Mouse (Mus musculus) CH12.LX (cell line): ENCODE measurements around the gene Ehd1.

Source experiments
- CTCF ChIP-seq, 2 experiments: IDR thresholded peaks in 1 of 2; conservative IDR thresholded peaks in 1 of 2; 2 replicates each; pipeline ENCODE4 v1.5.1; 2011 to 2012; ENCODE audit warnings: low read depth in 2 of 2, low read length in 2 of 2, improper control_type of control experiment in 1 of 2, inconsistent platforms in 1 of 2, mild to moderate bottlenecking in 1 of 2, moderate library complexity in 1 of 2
- EP300 ChIP-seq: IDR thresholded peaks from 2 replicates; pipeline ENCODE4 v1.6.1; 2011; ENCODE audit warnings: low read length, improper control_type of control experiment
- ETS1 ChIP-seq: conservative IDR thresholded peaks from 2 replicates; pipeline ENCODE4 v1.6.1; 2012; ENCODE audit warnings: low read depth, mild to moderate bottlenecking, inconsistent platforms, low read length, improper control_type of control experiment, moderate library complexity
- MAFK ChIP-seq: IDR thresholded peaks from 2 replicates; pipeline ENCODE4 v1.6.1; 2011; ENCODE audit warnings: low read length, improper control_type of control experiment; ENCODE audit not compliant: insufficient replicate concordance
- NELFE ChIP-seq: IDR thresholded peaks from 2 replicates; pipeline ENCODE4 v1.6.1; 2011; ENCODE audit warnings: low read depth, low read length, improper control_type of control experiment
- PAX5 ChIP-seq: IDR thresholded peaks from 2 replicates; pipeline ENCODE4 v1.6.1; 2012; ENCODE audit warnings: low read length, inconsistent platforms, mixed read lengths
- POLR2A ChIP-seq: IDR thresholded peaks from 2 replicates; pipeline ENCODE4 v1.6.1; 2011; ENCODE audit warnings: low read depth, mild to moderate bottlenecking, improper control_type of control experiment, low read length
- SIN3A ChIP-seq: IDR thresholded peaks from 2 replicates; pipeline ENCODE4 v1.6.1; 2012; ENCODE audit warnings: low read length, improper control_type of control experiment, inconsistent platforms
- SMC3 ChIP-seq: IDR thresholded peaks from 2 replicates; pipeline ENCODE4 v1.6.1; 2011; ENCODE audit warnings: low read depth, low read length, improper control_type of control experiment
- ZC3H11A ChIP-seq: IDR thresholded peaks from 2 replicates; pipeline ENCODE4 v1.6.1; 2012; ENCODE audit warnings: low read depth, mild to moderate bottlenecking, inconsistent platforms, low read length, improper control_type of control experiment
- ZNF384 ChIP-seq: IDR thresholded peaks from 2 replicates; pipeline ENCODE4 v1.6.1; 2012; ENCODE audit warnings: low read depth, low read length, improper control_type of control experiment, inconsistent platforms

- no peak for TF ChIP-seq ZNF384
- TF ChIP-seq MAFK, result no peak
- no peak for TF ChIP-seq SMC3
- no peak for TF ChIP-seq ZC3H11A
- no peak for TF ChIP-seq PAX5
- no peak for TF ChIP-seq ETS1
- TF ChIP-seq CTCF (conservative IDR thresholded peaks at IDR 0.05 in 1 of 2, IDR thresholded peaks at IDR 0.05 in 1 of 2; ENCODE audit: low read depth in 2 of 2, low read length in 2 of 2), result peak in 1 of 2 experiments; percentile 34; a peak in 2 of 4 replicates
- no peak for TF ChIP-seq NELFE
- TF ChIP-seq EP300, result no peak
- TF ChIP-seq POLR2A, result no peak
- TF ChIP-seq SIN3A, result no peak
Observed at GRCm38 (mm10) chr19:6289696-6290238, 13.2 kb downstream of the Ehd1 start.
